Mouse (Mus musculus): ENCODE measurements around the gene Cnot3. TPM values are rescaled to one million over a fixed set of nuclear protein-coding genes. Genes with fewer than 3 reads are reported as not detected.
A peak's percentile ranks its signal among the peaks of the same experiment; 100 is the strongest.

Gene Cnot3
- polyA plus RNA-seq, 1 experiment from 2014 or later = 79.8 TPM

DNA sequence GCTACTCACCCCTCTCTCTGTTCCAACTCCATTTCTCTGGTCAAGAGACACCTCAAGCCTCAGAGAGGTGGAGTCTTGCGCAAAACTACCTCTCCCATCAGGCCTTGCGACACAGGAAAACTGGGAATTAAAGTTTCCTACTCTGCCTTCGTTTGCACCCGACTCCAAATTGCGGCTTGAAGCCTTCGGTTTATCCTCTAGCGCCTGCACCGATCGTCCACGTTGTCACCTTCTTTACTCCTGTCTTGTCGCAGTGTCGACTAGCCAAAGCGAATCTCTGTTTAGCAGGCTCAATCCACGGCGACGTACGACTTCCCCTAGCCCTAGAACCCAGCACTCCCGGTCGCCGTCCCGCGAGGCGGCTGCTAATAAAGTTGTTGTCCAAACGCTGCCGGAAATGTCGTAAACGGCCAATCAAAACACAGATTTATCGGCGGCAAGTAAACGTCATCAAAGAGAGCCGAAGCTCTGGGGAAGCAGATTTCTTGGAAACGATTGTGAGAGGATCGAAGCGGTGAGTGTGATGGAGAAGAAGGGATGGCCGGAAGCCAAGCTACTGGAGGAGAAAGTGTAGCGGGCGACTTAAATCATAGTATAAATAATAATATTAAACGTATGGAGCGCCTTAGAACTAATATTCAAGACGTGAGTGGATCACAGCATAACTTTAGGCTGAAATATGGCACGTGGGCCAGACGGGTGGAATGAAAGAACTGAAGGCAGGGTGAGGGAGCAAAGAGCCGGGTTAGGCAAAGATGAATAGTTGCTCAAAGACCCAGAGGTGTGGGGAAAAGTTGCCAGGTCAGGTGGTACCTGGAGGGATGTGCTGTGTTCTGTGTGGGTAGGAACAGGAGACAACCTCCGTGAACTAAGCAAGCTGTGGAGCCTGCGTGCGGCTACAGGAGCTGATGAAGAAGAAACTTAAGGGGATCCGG lies 15.3 kb upstream of the Cnot3 start, which contains the start of the genes Tfpt and Prpf31:
Gene Tfpt (minus strand): TSS at position 387 of the 935 bp plus-strand sequence.
Gene Prpf31 (plus strand): TSS at position 443 of the 935 bp plus-strand sequence.
- Histone ChIP-seq H3K4me2 (peak within 1 kb of the TSS; percentile 97), H3K36me3 (ENCODE audit: insufficient read depth) (peaks cover 48% of the 10 kb centered on the region), H3K9ac (peak within 1 kb of the TSS; percentile 84), H3K9me3 (ENCODE audit: low read depth, low read length) (no peaks in the 10 kb centered on the region), H3K27ac (ENCODE audit: low read depth) (peak within 1 kb of the TSS; percentile 78; the same call in 1 of the 2 replicates), H3K4me1 (ENCODE audit: insufficient read depth) (0 out of 2 replicates have a peak, but pooled peaks cover 6% of the 10 kb centered on the region), H3K4me3 (ENCODE audit: low read depth, low read length) (peak within 1 kb of the TSS; percentile 67), H3K27me3 (ENCODE audit: insufficient read depth, low read length) (no peaks in the 10 kb centered on the region)
- ATAC-seq (ENCODE audit: insufficient read depth) (peak; percentile 92), DNase-seq (peak; percentile 98)
- WGBS = 1% methylated on average over 47 of the region's 47 CpGs
- no peak for TF ChIP-seq CTCF (IDR thresholded peaks at IDR 0.05; ENCODE audit: low read depth)

- Histone ChIP-seq H3K9ac (peak overlapping the region; percentile 84), H3K36me3 (ENCODE audit: insufficient read depth) (peaks cover 49% of the 10 kb centered on the region), H3K27me3 (ENCODE audit: insufficient read depth, low read length) (no peaks in the 10 kb centered on the region), H3K27ac (ENCODE audit: low read depth) (no peak overlapping the region), H3K9me3 (ENCODE audit: low read depth, low read length) (no peaks in the 10 kb centered on the region), H3K4me3 (ENCODE audit: low read depth, low read length) (peak overlapping the region; percentile 67), H3K4me2 (peak overlapping the region; percentile 97), H3K4me1 (ENCODE audit: insufficient read depth) (0 out of 2 replicates have a peak, but pooled peaks cover 6% of the 10 kb centered on the region)
- DNase-seq (no peak), ATAC-seq (ENCODE audit: insufficient read depth) (peak; percentile 10; the same call in 1 of the 2 replicates)
- WGBS = 49% methylated on average over 3 of the region's 3 CpGs
- TF ChIP-seq CTCF (IDR thresholded peaks at IDR 0.05; ENCODE audit: low read depth) = no peak
These were observed 14.6 kb upstream of the Cnot3 start for GRCm38 (mm10) chr7:3630478-3630815.

- H3K9me3 ChIP-seq (ENCODE audit: low read depth, low read length) = no peaks in the 10 kb centered on the region
- WGBS = 64% methylated on average over 5 of the region's 5 CpGs
- H3K27me3 ChIP-seq (ENCODE audit: insufficient read depth, low read length) = no peaks in the 10 kb centered on the region
- H3K9ac ChIP-seq = no peak overlapping the region
- no peak for DNase-seq
- peak overlapping the region; percentile 69; the same call in 1 of the 2 replicates for H3K4me2 ChIP-seq
- TF ChIP-seq CTCF (IDR thresholded peaks at IDR 0.05; ENCODE audit: low read depth) = no peak
- H3K36me3 ChIP-seq (ENCODE audit: insufficient read depth) = peaks cover 38% of the 10 kb centered on the region
- ATAC-seq (ENCODE audit: insufficient read depth) = no peak
- H3K4me3 ChIP-seq (ENCODE audit: low read depth, low read length) = no peak overlapping the region
- H3K27ac ChIP-seq (ENCODE audit: low read depth) = no peak overlapping the region
- peaks cover 15% of the 10 kb centered on the region for H3K4me1 ChIP-seq (ENCODE audit: insufficient read depth)
These were observed 1.7 kb upstream of the Cnot3 start for GRCm38 (mm10) chr7:3643412-3643811.

- no peak for ATAC-seq (ENCODE audit: insufficient read depth)
- Histone ChIP-seq H3K9ac (no peak overlapping the region), H3K4me3 (ENCODE audit: low read depth, low read length) (peak overlapping the region; percentile 99), H3K27me3 (ENCODE audit: insufficient read depth, low read length) (no peaks in the 10 kb centered on the region), H3K4me1 (ENCODE audit: insufficient read depth) (peaks cover 15% of the 10 kb centered on the region), H3K27ac (ENCODE audit: low read depth) (0 out of 2 replicates have a peak overlapping the region, but pooled peaks have one; percentile 4), H3K4me2 (peak overlapping the region; percentile 69), H3K9me3 (ENCODE audit: low read depth, low read length) (no peaks in the 10 kb centered on the region), H3K36me3 (ENCODE audit: insufficient read depth) (peaks cover 36% of the 10 kb centered on the region)
- WGBS = 24% methylated on average over 9 of the region's 9 CpGs
- DNase-seq = no peak
- no peak for TF ChIP-seq CTCF (IDR thresholded peaks at IDR 0.05; ENCODE audit: low read depth)
These were observed 1.2 kb upstream of the Cnot3 start for GRCm38 (mm10) chr7:3643843-3644242.

- Histone ChIP-seq H3K4me3 (ENCODE audit: low read depth, low read length) (peak overlapping the region; percentile 99), H3K4me1 (ENCODE audit: insufficient read depth) (peaks cover 15% of the 10 kb centered on the region), H3K27me3 (ENCODE audit: insufficient read depth, low read length) (no peaks in the 10 kb centered on the region), H3K4me2 (peak overlapping the region; percentile 69), H3K9ac (no peak overlapping the region), H3K27ac (ENCODE audit: low read depth) (peak overlapping the region; percentile 19; the same call in 1 of the 2 replicates), H3K9me3 (ENCODE audit: low read depth, low read length) (no peaks in the 10 kb centered on the region), H3K36me3 (ENCODE audit: insufficient read depth) (peaks cover 32% of the 10 kb centered on the region)
- WGBS = 1% methylated on average over 11 of the region's 11 CpGs
- no peak for DNase-seq
- no peak; the same call in 1 of the 2 replicates for ATAC-seq (ENCODE audit: insufficient read depth)
- no peak for TF ChIP-seq CTCF (IDR thresholded peaks at IDR 0.05; ENCODE audit: low read depth)
These were observed 758 bp upstream of the Cnot3 start for GRCm38 (mm10) chr7:3644348-3644671.

GRCm38 (mm10) chr7:3645488-3646025 lies 489 bp downstream of the Cnot3 start:
- Histone ChIP-seq H3K9ac (peak overlapping the region; percentile 99), H3K4me1 (ENCODE audit: insufficient read depth) (peaks cover 15% of the 10 kb centered on the region), H3K27ac (ENCODE audit: low read depth) (peak overlapping the region; percentile 99), H3K9me3 (ENCODE audit: low read depth, low read length) (no peaks in the 10 kb centered on the region), H3K27me3 (ENCODE audit: insufficient read depth, low read length) (no peaks in the 10 kb centered on the region), H3K36me3 (ENCODE audit: insufficient read depth) (peaks cover 31% of the 10 kb centered on the region), H3K4me2 (peak overlapping the region; percentile 83), H3K4me3 (ENCODE audit: low read depth, low read length) (peak overlapping the region; percentile 99)
- WGBS = 0% methylated on average over 34 of the region's 58 CpGs
- peak; percentile 1; the same call in 1 of the 2 replicates for ATAC-seq (ENCODE audit: insufficient read depth)
- DNase-seq = no peak
- TF ChIP-seq CTCF (IDR thresholded peaks at IDR 0.05; ENCODE audit: low read depth) = no peak

GRCm38 (mm10) chr7:3646188-3646587 lies 1.1 kb downstream of the Cnot3 start:
- TF ChIP-seq CTCF (IDR thresholded peaks at IDR 0.05; ENCODE audit: low read depth) = no peak
- Histone ChIP-seq H3K27ac (ENCODE audit: low read depth) (no peak overlapping the region), H3K4me1 (ENCODE audit: insufficient read depth) (peaks cover 15% of the 10 kb centered on the region), H3K9me3 (ENCODE audit: low read depth, low read length) (no peaks in the 10 kb centered on the region), H3K4me2 (peak overlapping the region; percentile 83), H3K27me3 (ENCODE audit: insufficient read depth, low read length) (no peaks in the 10 kb centered on the region), H3K9ac (peak overlapping the region; percentile 99), H3K36me3 (ENCODE audit: insufficient read depth) (peaks cover 31% of the 10 kb centered on the region), H3K4me3 (ENCODE audit: low read depth, low read length) (peak overlapping the region; percentile 99)
- WGBS = 9% methylated on average over 9 of the region's 9 CpGs
- DNase-seq (peak; percentile 15), ATAC-seq (ENCODE audit: insufficient read depth) (no peak)

Data from lung, embryonic 14.5 days (tissue).